Mouse (Mus musculus) testis, postnatal 10 days (tissue): ENCODE data around the gene Ccdc155.
A peak's percentile ranks its signal among the peaks of the same experiment; 100 is the strongest.
"Not testable (repeated sequence)": the region's sequence is repeated elsewhere in the genome, so short reads cannot be mapped to it uniquely, and the experiment has no call there.

Experiments used
- DNase-seq: peaks from one replicate; pipeline ENCODE4 v3.0.0; 2021; ENCODE audit warnings: low spot score

Gene Ccdc155

DNA sequence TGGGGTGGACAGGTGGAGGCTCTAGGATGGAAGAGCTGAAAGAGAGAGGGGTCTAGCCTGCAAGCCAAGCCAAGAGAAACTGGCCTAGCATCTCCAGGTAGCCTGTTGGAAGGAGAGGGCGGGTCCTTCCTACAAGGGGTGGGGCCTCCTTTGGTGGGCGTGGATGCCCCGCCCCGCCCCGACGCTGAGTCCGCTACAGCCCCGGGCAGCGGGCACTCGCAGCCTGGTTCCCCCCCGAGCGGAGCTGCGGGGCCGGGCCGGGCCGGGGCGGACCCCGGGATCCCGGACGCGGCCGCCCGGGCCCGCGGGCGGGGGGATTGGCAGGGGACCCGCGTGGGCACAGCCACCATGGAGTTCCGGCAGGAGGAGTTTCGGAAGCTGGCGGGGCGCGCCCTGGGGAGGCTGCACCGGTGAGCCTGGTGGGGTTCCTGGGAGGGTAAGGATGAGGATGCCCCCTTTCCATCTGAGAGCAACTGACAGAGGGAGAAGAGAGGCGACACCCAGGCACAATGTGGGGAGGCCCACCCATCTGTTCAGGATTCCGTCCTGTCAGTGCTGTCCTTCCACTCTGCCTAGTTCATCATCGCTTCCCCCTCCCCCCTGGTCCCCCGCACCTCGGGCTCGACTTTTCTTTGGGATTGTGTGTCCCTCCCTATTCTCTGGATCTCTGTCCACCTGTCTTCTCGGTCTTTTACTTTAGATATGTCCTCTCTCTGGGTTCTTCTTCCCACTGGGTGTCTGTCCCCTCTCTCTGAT, 40.8 kb downstream of the Ccdc155 start, which contains the start of gene Slc17a7:
Slc17a7 (plus strand) TSS at position 215 of the 756 bp plus-strand sequence.
- DNase-seq, result no peak

DNA sequence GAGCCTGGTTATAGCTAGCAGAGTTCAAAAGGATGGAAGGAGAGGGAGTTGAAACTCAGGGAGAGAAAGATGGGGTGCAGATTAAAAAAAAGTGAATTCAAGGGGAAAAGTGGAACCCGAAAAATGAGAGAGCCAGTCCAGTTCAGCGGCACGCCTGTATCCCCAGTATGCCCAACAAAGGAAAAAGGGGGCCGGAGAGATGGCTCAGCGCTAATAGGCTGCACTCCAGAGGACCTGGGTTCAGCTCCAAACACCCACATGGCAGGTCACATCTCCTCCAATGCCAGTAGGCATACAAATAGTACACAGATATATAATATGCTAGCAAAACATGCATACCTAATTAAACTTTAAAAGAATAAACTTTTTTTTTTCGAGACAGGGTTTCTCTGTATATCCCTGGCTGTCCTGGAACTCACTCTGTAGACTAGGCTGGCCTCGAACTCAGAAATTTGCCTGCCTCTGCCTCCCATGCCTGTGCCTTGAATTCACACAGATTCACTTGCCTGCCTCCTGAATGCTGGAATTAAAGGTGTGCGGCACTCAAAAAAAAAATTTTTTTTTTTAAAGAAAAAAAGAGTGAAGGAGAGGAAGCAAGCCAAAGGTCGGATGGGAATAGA, 41.6 kb downstream of the Ccdc155 start:
- no peak for DNase-seq

DNA sequence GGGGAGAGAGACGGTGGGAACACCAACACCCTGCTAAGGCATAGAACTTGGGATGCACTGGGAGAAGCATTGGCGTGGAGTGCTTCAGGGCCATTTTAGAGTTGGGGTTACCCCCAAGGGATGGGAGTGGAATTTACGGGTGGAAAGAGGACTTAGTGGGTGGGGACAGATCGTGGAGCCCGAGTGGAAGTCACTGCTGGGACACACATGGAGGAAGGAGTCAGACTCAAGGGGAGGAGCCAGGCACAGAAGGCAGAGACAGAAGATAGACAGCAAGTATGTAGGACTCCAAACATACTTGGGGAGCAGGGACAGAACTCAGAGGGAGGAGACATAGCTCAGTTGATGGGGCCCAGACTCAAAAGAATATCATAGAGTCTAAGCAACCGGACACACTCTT, 42.1 kb downstream of the Ccdc155 start:
- DNase-seq, result no peak

DNA sequence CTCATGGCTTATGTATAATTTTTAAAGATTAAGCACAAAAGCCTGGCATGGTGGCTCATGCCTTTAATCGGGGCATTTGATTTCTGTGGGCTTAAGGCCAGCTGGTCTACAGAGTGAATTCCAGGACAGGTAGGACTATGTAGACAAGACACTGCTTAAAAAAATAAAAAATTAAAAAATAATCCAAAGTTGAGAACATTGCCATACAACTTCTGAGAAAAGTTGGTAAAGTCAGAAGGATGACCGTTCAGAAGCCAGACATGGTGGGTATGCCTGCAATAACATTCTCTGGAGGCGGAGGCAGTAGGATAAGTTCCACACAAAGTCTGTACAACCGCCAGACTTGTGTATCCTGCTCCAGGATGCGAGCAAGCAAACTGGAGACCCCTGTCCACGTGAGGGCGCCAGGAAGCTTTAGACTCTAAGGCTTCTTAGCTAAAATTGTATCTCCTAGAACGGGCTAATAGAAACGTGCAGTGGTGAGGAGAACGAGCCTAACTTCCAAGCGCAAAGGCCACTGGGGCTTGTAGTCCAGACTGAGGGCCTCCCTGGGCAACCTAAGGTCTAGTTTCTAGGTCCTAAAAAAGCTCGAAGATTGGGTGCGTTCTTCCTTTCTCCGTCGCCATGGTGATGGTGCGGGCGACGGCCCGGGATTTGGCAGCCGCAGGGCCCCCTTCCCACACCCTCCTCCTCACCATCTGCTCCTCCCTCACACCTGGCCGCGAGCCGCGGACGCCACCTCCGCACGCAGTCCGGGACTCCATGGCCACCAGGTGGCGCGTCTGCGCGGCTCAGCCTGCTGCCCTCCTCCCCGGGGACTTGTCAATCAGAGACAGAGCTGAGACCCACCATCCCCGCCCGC, 42.8 kb downstream of the Ccdc155 start:
- peak; percentile 97 for DNase-seq

DNA sequence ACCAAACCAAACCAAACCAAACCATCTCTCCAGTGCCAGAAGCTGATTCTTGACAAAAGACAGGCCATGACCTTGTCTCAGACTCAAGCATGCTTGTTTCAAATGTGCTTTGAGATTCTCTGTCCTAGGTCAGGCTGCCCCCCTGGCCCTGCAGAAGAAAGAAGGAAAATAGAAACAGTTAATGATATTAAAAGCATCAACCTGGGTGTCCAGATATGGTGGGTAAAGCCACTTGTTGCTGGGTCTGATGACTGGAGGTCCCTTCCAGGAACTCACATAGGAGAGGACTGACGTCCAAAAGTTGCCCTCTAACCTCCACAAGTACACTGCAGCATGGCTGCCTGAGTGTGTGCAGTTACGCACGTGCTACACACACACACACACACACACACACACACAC, 43.8 kb downstream of the Ccdc155 start:
- no peak for DNase-seq

DNA sequence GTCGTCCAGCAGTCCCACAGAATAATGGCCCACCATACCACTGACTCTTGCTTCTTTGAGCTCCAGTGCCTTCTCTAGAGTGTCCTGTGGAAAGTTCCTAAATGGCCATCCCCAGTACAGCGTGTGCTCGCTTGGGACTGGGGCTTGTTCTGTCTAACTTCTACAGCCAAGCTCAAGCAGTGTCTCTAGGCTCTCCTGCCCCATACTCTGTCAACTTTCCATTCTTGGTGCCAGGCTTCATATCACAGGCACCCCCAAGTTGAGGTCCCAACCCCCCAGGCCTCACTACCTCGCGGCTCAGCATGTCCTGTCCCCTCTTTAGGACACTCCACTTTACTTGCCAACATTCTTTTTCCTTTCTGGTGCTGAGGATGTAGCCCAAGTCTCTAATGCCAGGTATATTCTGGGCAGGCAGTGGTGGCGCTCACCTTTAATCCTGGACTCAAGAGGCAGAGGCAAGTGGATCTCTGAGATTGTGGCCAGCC, 44.3 kb downstream of the Ccdc155 start:
- no peak for DNase-seq

DNA sequence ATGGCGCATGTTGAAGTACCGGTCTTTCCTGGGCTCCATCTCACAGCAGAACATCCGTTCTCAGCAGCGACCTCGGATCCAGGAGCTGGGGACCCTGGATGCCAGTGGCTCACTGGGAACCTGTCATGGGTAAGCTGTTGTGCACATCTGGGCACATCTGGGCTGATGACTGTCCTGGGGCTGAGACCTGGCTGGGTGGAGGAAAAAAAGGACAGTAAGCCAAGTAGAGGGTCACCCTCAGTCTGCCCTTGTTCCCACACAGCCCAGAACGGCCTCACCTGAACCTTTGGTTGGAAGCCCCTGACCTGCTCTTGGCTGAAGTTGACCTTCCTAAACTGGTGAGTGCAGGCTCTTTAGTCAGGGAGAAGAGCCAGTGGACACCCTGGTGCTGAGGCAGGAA, 45.7 kb downstream of the Ccdc155 start:
- no peak for DNase-seq

DNA sequence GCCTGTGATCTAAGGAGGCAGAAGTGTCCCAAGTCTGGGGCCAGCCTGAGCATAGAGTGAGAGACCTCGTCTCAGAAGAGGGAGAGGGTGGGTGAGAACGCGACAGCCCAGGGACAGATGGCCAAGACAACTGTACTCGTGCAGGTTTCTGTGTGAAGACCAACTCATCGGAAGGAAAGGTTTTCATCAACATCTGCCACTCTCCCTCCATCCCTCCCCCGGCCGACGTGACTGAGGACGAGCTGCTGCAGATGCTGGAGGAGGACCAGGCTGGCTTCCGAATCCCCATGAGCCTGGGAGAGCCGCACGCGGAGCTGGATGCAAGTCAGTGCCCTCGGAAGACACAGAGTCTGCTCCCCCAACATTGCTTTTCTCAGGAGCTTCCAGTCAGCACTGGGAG, 47.2 kb downstream of the Ccdc155 start:
- no peak for DNase-seq

DNA sequence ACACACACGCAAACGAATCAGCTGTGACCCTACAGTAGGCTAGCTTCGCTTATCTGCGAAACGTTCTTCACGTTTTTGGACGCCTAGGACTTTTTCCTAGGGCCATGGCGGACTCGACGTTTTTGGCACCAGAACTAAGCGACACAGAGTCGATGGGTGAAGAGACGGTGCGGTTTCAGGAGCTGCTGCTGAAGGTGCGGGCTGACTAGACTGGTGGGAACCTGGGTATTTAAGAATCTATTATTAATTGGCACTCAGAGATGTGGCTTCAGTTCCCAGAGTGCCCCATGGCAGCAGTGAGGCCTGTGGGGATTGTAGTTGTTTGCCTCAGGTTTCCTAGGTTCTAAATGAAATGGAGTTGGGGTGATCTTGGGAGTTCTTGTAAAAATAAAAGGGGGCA, 48.5 kb downstream of the Ccdc155 start:
- DNase-seq, result no peak

DNA sequence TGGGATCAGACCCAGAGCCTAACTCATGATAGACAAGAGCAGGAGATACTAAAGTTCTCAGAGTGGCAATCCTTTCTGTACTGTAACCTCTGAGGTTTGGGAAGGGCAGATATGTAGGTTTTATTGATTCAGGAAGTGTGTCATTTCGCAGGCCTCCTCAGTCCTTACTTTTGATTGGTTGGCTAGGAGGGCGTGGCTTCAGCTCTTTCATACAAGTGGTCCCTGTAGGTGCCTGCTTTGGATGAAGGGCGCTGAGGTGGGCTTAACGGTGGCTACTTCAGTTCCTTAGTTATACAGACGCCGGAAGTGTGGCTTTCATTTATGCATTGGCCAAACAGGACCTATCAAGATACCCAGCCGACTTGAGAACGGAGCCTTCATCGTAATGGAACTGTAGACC, 49.1 kb downstream of the Ccdc155 start:
- DNase-seq, result no peak

DNA sequence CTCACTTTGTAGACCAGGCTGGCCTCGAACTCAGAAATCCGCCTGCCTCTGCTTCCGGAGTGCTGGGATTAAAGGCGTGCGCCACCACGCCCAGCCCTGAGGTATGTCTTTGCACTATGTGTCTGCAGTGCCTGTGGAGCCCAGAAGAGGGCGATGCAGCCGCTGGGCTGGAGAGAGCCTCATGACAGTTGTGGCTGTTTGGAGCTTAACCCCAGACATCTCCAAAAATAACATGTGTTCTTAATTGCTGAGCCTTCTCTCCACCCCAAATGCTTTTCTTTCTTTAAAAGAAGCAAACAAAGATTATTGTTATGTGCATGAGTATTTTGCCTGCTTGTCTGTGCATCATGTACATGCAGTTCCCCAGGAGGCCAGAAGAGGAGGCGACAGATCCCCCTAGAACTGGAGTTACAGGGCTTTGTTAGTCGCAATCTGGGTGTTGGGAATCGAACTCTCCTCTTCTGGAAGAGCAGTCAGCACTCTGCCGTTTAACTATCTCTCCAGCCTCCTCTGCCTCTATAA, 49.6 kb downstream of the Ccdc155 start:
- peak; percentile 82 for DNase-seq

DNA sequence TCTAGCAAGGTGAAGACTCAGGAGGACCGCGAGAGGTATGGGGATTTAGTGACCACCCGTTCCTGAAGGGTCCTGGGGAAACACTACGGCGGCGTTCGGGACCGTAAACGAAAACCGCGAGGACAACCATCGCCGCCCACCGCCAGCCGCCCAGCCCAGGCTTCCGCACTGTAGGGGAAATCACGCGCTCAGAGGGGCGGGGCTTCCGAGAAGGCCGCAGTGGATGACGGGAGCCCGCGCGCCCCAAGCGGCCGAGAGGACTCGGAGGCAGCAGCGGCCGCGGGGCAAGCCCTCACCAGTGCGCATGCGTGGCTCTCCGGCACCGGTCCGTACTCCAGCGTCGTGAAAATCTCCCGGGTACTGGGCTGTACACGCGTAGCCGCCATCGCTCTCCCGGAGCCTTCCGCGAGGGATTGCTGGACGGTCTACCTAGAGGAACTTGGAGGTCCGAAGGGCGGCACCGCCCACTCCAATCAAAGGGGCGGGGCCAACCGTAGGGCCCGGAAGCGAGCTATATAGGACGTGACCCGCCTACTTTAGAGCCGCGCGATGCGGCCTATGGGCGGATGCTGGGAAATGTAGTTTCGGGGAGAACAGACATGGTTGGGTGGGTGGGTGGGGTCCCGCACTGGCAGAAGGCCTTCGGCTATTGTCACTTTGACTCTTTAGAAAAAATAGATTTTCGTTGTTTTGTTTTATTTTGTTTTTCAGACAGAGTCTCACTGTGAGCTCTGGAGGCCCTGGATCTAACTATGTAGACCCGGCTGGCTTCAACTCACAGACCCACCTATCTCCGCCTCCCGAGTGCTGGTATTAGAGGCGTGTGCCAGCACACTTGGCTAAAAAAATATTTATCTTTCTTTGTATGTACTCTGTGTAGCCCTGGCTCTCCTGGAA, 50.3 kb downstream of the Ccdc155 start, which contains the start of the genes Pih1d1 and Aldh16a1:
Pih1d1 (plus strand) TSS at position 208 of the 897 bp plus-strand sequence.
Aldh16a1 (minus strand) TSS at position 489 of the 897 bp plus-strand sequence.
- DNase-seq, result peak; percentile 99

DNA sequence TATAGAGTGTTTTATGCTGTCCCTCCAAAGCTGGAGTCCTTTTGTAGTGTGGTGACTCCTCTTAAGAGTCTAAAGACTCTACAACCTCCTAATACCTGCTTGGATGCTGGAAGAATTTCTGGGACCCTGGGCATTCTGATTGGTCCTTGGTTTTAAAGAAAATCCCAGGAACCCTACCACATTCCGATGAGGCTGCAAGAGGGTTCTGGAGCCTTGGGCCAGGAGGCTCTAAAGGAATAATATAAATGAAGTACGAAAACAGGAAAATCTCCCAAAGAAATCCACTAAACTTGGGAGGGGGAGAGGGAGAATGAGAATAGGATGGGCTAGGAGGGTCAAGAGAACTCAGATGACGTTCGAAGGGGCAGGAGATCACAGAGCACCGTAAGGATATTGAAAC, 51.1 kb downstream of the Ccdc155 start:
- DNase-seq, result no peak

DNA sequence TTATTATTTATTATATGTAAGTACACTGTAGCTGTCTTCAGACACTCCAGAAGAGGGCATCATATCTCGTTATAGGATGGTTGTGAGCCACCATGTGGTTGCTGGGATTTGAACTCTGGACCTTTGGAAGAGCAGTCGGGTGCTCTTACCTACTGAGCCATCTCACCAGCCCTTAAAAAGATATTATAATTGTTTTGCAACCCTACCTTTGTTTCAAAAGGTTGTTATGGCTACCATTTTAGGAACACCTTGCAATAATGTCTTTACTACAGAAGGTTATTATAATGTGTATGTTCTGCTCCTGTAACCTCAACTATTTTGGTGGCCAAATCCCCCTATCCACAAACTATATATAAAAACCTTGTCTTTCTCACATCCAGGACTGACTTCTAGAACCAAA, 51.6 kb downstream of the Ccdc155 start:
- not testable (repeated sequence) for DNase-seq

DNA sequence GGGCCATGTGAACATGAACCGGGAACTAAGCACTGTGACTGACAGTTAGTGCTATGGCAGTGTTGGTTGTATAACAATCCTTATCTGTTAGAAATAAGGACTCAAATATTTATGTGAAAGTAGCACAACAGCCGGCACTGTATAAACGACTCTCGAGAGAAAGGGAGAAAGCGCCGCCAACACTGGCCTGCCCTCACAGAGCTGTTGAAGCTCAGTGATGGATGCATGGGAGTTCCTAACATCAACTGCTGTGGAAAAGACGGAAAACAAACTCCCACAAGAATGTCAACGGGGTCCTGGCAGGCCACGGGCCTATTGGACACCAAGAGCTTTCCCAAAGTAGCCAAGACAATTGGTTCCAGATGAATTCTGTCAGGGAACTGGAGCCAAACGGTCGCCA, 53.4 kb downstream of the Ccdc155 start:
- DNase-seq, result no peak

DNA sequence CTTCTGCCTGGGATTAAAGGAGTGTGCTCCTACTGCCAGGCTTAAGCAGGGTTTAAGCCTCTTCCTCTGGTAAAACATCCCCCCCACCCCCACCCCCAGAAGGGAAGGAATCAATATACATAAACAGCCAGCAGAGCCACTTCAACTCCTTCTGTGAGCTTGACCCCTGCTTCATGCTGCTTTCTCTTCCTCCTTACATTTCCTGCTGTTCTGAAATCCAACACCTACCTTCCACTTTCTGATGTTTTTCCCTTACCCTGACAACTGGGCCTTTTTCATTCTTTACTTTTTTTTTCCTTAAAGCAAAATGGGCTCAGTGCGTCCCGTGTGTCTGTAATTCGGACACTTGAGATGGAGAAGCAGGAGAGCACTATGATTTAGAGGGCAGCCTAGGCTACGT, 54.4 kb downstream of the Ccdc155 start:
- no peak for DNase-seq

DNA sequence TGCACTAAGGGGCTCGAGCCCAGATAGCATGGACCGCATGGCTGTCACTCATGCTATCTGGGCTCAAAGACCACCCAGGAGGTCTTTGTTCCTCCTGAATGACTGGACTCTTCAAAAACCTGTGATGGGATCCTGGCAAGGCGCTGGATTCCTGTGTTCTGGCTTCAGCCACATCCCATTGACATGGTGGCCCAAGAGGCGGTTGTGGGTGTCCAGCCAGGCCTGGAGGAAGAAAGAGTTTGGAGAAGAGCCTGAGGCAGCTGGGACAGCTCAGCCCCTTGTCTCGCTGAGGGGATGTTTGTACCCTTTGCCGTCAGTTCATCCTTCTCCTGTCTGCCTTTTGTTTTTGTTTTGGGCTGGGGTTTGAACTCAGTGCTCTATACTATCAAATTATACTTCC, 55.1 kb downstream of the Ccdc155 start:
- DNase-seq, result no peak

DNA sequence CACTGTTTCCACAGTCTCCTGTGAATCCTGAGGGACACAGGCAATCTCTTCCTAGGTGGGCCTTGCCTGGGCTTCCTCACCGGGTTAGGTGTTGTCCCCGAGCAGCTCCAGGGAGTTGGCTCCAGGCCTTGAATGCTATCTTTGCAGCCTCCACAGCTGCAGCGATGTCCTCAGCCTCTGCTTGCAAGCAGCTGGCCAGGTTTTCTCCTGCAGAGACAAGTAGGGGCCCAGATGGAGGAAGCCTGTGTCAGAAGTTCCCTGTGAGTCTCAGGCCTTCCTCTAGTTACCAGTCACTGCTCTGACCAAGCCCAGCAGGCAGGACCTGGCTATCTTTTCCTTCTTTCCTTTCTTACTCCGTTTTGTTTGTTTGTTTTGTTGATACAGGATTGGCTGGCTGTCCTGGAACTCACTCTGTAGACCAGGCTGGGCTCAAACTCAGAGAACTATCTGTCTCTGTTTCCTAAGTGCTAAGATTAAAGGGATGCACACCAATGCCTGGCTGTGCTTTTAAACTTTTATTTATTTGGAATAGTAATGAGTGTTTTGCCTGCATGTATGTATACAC, 56.1 kb downstream of the Ccdc155 start:
- no peak for DNase-seq

DNA sequence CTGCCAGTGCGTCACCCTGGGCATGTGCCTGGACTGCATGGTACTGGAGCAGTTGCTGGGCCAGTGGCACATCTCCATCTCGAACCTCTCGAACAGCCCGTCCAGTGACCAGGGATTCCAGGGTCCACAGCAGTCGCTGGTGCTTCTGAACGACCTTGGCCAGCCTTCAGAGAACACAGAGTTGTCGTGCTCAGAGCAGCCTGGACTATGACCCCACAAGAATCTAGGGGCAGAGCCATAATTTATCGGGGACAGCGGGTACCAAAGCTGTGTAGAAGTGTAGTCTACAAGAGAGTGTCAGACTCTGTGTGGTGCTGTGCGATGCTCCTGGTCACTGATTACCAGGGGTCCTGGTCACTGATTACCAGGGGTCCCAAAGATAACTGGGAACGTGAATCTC, 56.8 kb downstream of the Ccdc155 start:
- no peak for DNase-seq

DNA sequence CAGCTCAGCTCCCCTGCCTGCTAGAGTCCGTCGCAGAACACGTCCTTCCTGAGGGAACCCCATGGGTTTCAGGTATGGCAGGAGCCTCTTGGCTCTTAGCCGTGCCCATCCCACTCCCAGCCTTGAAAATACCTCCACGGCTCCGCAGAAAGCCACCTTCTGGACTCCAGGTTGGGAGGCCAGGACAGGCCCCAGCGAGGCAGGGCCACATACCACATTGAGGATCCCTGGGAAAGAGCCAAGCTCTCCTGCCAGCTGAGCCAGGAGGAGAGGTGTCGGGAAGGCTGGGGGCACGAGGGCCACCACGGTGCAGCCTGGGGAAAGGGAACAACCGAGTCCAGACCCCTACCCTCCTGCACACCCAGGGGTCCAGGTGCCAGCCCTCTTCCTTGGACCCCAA, 57.4 kb downstream of the Ccdc155 start:
- DNase-seq, result no peak

DNA sequence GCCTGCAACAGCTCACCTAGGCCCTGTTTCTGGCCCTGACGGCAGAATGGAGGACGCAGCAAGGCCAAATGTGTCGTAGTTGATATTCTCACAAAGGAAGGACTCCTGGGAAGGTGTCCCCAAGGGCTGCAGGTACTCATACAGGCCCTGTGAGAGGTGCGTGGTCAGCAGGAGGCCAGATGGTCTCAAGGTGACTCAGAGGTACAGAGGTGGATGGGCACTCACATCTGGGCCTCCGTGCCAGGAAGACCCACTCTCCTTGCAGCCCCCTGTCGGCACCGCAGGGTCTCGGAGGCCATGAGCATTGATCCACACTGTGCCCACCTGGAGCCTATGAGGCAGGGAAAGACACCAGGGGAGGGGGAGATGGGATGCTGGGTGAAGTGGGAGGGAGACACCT, 59.2 kb downstream of the Ccdc155 start:
- DNase-seq, result no peak
